Mouse (Mus musculus) lung, postnatal 14 days (tissue): ENCODE measurements at regions not wholly inside any gene's neighbourhood (a gene's known extent, or its start where the extent isn't known, plus 50 kb on each side); places are given as distances from the start of the nearest gene placed in this dataset.

ENCODE experiments used
- DNase-seq: peaks from one replicate; pipeline ENCODE4 v3.0.0; 2021

- DNase-seq: no peak
These were observed 63.5 kb upstream of the Ndst3 start for GRCm38 (mm10) chr3:123754011-123754610.

DNA sequence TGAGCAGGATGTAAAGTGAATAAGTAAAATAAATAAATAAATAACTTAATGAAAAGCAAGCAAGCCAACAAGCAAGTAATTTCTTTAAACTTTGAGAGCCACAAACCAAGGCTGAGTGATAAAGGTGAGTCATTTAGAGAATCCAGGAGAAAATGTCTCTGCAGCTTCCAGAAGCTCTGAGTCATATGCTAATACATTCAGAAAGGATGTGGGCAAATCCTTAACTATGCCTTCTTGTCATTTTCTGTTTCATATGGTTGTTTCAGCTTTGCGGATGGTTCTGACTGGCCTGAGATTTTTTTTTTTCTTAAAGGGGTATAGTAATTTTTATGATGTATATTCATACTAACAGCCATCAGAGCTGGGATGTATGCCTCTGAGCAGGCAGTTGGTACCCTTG lies 64.3 kb upstream of the Ndst3 start:
- no peak for DNase-seq

DNA sequence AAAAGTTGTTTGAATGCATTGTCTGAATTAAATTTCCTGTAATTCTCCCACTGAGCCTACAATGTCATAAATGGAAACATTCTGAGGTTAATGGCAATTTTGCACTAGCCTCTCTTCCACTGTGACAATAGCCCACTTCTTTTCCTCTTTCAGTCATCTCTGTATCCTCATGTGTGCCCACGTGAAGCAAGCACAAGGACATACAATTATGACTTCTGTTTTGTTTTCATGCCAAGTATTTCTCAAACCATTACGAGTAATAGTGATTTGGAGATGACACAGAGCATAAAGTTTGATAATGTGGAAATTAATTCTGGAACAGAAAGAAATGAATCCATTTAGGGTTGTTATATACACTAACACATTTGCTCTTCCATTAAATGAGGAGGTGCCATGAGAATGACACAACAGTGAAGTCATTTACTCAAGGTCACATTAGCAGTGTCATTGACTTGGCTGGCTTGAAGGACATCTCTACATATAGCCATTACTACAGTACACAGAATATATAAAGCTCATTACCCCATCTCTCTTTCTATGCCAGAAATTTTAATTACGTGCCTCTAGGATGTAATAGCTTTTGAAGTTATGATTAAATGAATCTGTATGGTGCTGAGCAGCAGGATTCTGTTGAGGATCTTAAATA lies 75.4 kb upstream of the Ndst3 start:
- no peak for DNase-seq

- no peak for DNase-seq
These were observed 75.9 kb upstream of the Ndst3 start for GRCm38 (mm10) chr3:123766557-123766913.

DNA sequence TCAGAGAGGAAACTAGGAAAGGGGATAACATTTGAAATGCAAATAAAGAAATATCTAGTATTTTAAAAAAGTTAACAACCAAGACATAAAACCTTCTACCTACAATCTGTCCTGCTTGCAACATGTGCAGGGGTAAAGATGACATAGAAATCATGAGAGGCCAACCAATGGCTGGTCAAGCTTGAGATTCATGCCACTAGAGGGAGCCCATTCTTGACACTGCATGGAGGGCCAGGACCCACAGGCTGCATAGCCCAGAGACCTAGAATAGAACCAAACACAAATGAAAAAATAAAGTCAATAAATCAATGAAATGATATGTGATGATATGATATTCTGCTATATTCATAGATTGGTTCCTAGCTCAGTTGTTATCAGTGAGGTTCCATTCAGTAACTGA lies 89.9 kb upstream of the Ndst3 start:
- DNase-seq: peak; percentile 18

GRCm38 (mm10) chr3:123781581-123781980 lies 90.9 kb upstream of the Ndst3 start:
- no peak for DNase-seq

DNA sequence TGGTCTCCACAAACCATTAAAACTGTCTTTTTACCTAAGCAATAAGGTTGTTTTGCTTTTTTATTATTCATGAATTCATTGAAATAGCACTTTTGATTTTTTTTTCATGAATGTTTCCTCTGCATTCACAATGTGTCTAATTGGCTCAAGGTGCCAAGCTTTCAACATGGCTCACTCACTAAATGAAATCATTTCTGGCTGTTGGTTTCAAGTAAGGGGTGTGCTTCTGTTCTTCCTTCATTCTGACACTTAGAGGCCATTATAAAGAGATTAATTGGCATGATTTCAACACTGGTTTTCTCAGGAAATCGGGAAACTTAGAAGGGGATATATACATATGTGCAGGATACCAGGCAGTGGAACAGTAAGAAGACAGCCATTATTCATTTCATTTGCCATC lies 93.5 kb upstream of the Ndst3 start:
- no peak for DNase-seq

- no peak for DNase-seq
These were observed 103.4 kb upstream of the Ndst3 start for GRCm38 (mm10) chr3:123794011-123794410.

GRCm38 (mm10) chr3:123805338-123805737 lies 114.7 kb upstream of the Ndst3 start:
- DNase-seq: no peak

- DNase-seq: no peak
These were observed 115.4 kb upstream of the Ndst3 start for GRCm38 (mm10) chr3:123806050-123806449.

DNA sequence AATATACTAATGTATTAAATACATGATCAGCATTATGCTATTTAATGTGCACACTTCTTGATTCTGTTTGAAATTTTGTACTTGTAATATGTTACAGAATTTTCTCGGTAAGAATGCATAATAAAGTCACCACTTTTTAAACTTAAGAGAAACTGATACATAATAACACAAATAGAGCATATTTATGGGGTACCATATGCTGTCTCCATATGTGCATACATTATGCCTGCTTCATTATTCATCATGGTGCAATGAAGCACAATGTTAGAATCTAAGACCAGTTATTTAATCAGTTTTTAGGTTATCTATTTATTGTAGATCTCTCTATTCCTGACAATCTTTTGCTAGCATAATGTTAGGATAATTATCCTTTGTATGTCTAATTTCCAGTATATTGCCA lies 115.9 kb upstream of the Ndst3 start:
- no peak for DNase-seq

GRCm38 (mm10) chr3:123810018-123810942 lies 119.6 kb upstream of the Ndst3 start:
- DNase-seq: no peak

DNA sequence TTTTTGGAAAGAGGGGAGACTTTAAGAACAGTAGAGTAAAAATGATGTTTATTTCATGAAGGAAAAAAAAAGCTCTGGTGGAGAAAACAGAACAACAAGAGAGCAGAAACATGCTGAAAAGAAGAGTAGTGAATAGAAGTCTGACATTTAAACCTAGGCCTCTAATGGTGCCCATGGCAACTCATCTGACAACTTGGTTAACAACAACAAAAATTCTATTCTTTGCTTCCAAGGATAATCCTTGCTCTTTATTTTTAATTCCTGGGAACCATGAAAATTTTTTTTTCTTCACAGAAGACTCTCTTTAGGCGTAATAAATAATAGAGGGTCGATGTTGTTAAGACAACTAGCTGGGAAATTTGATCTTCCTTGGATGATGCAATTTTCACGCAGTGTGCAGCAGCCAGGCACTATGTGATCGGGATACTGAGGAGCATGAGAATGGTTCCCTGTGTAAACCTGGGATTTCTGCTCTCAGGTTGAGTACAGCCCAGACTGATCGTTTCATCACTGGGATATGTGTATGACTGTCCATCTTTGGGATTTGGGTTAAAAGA lies 120.4 kb upstream of the Ndst3 start:
- DNase-seq: no peak

- DNase-seq: no peak
These were observed 138.1 kb upstream of the Ndst3 start for GRCm38 (mm10) chr3:123828790-123829189.

- DNase-seq: no peak
These were observed 147.9 kb upstream of the Ndst3 start for GRCm38 (mm10) chr3:123838385-123839170.

DNA sequence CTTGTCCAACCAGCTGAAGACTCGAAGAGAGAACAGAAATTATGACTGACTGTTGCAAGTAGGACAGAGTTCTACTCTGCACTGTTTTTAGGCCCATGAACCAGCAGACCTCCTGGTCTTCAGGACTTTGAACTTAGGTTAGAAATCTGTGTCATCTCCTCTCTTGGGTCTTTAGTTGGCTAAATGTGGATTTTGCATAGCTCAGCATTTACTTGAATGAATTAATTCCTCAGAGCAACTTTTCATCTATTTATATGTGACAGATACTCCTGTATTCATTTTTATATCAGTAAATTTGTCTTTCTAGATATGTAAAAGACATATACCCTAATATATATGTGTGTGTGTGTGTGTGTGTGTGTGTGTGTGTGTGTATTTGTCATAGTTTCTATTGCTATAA lies 155.9 kb upstream of the Ndst3 start:
- no peak for DNase-seq

DNA sequence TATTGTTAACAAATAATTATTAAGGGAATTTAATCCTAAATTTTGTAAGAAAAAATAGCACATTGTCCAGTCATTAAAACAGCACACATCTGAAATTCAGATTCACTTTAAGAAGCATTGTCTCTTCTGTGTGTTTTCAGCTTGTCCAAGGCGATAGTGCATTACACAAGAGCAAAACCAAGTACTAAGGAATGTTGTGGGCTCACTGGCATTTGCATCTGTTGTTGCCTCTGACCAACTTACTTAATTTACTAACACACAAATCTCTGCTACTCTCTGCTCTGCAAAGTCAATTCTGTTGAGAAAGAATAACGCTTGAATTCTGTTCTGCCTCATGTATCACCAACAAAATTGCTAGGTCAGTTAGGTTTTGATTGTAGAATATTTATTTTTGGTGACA lies 158.0 kb upstream of the Ndst3 start:
- DNase-seq: no peak

DNA sequence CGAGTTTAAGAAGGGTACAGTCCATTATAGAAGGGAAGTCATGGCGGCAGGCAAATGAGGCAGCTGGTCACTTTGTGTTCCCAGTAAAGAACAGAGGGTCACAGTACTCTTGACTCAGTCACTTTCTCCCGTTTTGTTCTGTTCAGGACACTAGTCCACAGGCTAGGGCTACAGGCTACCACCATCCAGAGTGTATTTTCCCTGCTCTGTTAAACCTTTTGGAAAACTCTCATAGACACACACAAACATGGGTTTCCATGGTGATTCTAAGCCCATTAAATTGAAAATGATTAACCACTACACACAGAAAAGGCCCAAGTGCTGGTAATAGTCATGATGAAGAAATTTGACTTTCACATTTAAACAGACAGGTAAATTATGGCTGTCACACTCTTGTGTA lies 162.2 kb upstream of the Ndst3 start:
- DNase-seq: no peak

DNA sequence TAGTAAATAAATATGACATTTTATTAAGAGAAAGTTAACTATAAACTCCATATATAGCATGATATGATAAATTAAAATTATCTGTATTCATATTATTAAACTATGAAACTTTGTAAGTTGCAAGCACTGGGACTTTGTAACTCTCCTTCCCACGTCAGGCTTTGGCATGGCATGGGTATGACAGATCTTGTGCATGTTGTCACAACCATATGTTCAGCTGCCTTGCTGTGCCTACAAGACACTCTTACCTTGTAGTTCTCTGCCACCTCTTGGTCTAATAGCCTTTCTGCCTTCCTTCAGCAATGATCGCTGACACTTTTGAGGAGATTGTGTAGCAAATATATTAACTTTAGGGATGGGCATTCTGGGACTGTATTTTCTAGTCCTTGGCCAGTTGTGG lies 183.1 kb upstream of the Ndst3 start:
- DNase-seq: no peak

DNA sequence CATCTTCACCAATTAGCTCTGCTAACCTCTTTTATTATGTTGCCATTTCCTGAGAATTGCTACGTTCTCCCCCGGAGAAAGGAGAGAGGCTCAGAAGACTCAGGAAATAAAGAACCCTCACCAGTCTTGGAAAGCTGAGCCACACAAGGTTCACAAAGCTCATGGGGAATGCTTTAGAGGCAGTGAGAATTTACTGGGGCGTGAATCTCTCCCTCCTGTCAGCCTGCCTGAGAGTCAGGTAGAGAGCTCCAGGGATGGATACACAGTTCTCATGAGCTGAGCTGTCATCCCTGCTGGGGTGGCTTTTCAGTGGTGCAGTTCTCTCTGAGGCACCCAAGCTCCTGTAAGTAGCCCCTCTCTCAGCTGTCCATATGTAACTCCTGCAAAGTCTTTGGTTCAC lies 203.0 kb upstream of the Ndst3 start:
- DNase-seq: no peak

GRCm38 (mm10) chr3:123905928-123906721 lies 215.5 kb upstream of the Ndst3 start:
- peak; percentile 27 for DNase-seq

- DNase-seq: no peak
These were observed 227.5 kb upstream of the Ndst3 start for GRCm38 (mm10) chr3:123918140-123918539.
